Mouse (Mus musculus) hindbrain, embryonic 16.5 days (tissue): Measurements from ENCODE around the gene Galnt9. TPM values are rescaled to one million over a fixed set of nuclear protein-coding genes. Genes with fewer than 3 reads are reported as not detected.
A peak's percentile ranks its signal among the peaks of the same experiment; 100 is the strongest.

Experiments used
- ATAC-seq: fragments of 200-750 bp; cut with Nextera tagmentation; 2 replicates; pipeline ENCODE4 v1.8.0; 2017; ENCODE audit warnings: moderate TSS enrichment, moderate library complexity
- H3K27ac ChIP-seq: fragments of 300-500 bp; sonication (generic); 2 replicates; pipeline ENCODE4 v1.5.1; 2014; ENCODE audit warnings: low read depth, mild to moderate bottlenecking, control low read depth, low read length, moderate library complexity
- H3K27me3 ChIP-seq: fragments of 300-500 bp; sonication (generic); replicated peaks from 2 replicates; pipeline ENCODE4 v1.6.1; 2014; ENCODE audit warnings: low read length; ENCODE audit not compliant: control insufficient read depth, insufficient read depth
- H3K36me3 ChIP-seq: fragments of 300-500 bp; sonication (generic); 2 replicates; pipeline ENCODE4 v1.6.1; 2014; ENCODE audit warnings: mild to moderate bottlenecking, low read length, moderate library complexity, mixed read lengths; ENCODE audit not compliant: control insufficient read depth, insufficient read depth
- H3K4me1 ChIP-seq: fragments of 300-500 bp; sonication (generic); 2 replicates; pipeline ENCODE4 v1.6.1; 2014; ENCODE audit warnings: low read depth, low read length; ENCODE audit not compliant: control insufficient read depth, insufficient read depth
- H3K4me2 ChIP-seq: fragments of 300-500 bp; sonication (generic); 2 replicates; pipeline ENCODE4 v1.6.1; 2014; ENCODE audit warnings: mild to moderate bottlenecking, low read length, control low read depth, moderate library complexity
- H3K4me3 ChIP-seq: fragments of 300-500 bp; sonication (generic); 2 replicates; pipeline ENCODE4 v1.5.1; 2014; ENCODE audit warnings: mild to moderate bottlenecking, low read length, control low read depth, moderate library complexity
- H3K9ac ChIP-seq: fragments of 300-500 bp; sonication (generic); 2 replicates; pipeline ENCODE4 v1.6.1; 2014; ENCODE audit warnings: low read depth, mild to moderate bottlenecking, control low read depth, low read length, moderate library complexity
- H3K9me3 ChIP-seq: fragments of 300-500 bp; sonication (generic); 2 replicates; pipeline ENCODE4 v1.6.1; 2014; ENCODE audit warnings: mild to moderate bottlenecking, low read length, moderate library complexity; ENCODE audit not compliant: control insufficient read depth
- WGBS: fragments of 180-500 bp; shearing (Covaris S2); extraction: QIAGEN DNeasy Blood & Tissue Kit; methylation state at CpG from one replicate; pipeline ENCODE4 v1.1.7; 2014; 5-methylcytosine and 5-hydroxymethylcytosine counted together
- polyA plus RNA-seq: library from polyadenylated mRNA; unstranded; fragments of >200 nt; fragmentation: Nextera tagmentation; extraction: Ambion mirVana; gene quantifications from 2 replicates; pipeline ENCODE4 v1.2.1, GENCODE M21; 2015

Galnt9 gene
- polyA plus RNA-seq, 1 experiment from 2014 or later: 24.9 TPM

DNA sequence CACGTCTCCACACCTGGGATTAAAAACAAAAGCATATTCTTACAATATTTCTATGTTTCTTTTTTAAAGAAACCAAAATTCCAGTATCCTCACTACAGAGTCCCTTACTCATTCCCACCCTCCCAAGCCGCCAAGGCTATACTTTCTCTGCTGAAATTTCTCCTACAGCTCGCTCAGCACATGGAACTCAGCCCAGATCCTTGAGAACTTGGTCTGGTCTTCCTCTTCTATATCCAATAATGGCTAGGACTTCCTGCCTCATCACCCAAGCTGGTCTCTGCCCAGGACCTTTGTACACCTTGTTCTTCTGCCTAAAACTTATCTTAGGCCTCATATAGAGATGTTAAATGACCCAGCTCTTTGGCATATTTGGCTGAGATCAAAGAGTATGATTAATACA is 37.3 kb upstream of the Galnt9 start:
- whole genome bisulfite sequencing: 78% methylated on average over 3 of the region's 3 CpGs
- Histone ChIP-seq H3K4me2 (no peak overlapping the region), H3K27ac (no peak overlapping the region), H3K36me3 (no peaks in the 10 kb centered on the region), H3K9ac (no peak overlapping the region), H3K27me3 (no peaks in the 10 kb centered on the region), H3K4me3 (no peak overlapping the region), H3K4me1 (peaks cover 8% of the 10 kb centered on the region), H3K9me3 (no peaks in the 10 kb centered on the region)
- ATAC-seq: no peak

DNA sequence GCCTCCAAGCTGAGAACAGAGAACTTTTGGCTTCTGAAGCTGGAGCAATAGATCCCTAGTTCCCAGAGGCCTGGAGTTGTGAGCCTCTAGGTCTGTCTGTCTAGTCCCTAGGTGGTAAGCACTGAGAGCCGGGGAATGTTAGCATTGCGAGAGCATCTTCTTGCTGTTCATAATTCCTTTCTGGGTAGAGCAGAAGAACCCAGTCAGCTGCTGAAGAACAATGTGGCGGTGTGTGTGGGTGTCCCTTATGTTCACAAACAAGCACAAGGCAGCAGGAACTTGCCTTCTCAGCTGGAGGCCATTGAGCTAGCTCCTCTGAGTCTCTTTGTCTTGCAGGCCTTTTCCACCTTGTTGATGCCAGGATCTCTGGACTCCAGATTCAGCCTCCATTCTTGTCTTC is 36.2 kb upstream of the Galnt9 start:
- Histone ChIP-seq H3K27me3 (no peaks in the 10 kb centered on the region), H3K4me3 (no peak overlapping the region), H3K4me1 (peaks cover 8% of the 10 kb centered on the region), H3K36me3 (no peaks in the 10 kb centered on the region), H3K9me3 (no peaks in the 10 kb centered on the region), H3K4me2 (no peak overlapping the region), H3K9ac (no peak overlapping the region), H3K27ac (no peak overlapping the region)
- 84% methylated on average over 3 of the region's 3 CpGs for WGBS
- no peak for ATAC-seq

DNA sequence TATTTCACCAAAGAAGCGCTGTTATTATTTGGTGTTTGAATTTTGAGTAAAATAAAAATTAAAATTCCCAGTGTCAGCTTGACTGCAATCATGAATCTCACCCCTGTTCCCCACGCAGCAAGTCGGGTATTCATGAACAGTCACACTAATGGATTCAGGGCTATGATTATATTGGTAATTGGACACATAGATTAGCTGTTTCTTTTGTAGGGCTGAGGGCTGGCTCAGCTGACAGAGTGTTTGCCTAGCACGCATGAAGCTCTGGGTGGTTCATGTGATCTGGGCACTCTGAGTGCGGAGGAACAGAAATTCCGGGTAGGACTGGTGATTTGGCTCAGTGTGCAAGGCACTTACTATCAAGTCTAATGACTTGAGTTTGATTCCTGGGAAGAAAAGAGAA is 33.8 kb upstream of the Galnt9 start:
- H3K36me3 ChIP-seq: no peaks in the 10 kb centered on the region
- H3K4me3 ChIP-seq: no peak overlapping the region
- 0 out of 2 replicates have a peak, but pooled peaks cover 2% of the 10 kb centered on the region for H3K27me3 ChIP-seq
- H3K9me3 ChIP-seq: no peaks in the 10 kb centered on the region
- no peak overlapping the region for H3K9ac ChIP-seq
- peaks cover 8% of the 10 kb centered on the region for H3K4me1 ChIP-seq
- H3K4me2 ChIP-seq: no peak overlapping the region
- no peak overlapping the region for H3K27ac ChIP-seq
- 76% methylated on average over 6 of the region's 6 CpGs for WGBS
- no peak for ATAC-seq

DNA sequence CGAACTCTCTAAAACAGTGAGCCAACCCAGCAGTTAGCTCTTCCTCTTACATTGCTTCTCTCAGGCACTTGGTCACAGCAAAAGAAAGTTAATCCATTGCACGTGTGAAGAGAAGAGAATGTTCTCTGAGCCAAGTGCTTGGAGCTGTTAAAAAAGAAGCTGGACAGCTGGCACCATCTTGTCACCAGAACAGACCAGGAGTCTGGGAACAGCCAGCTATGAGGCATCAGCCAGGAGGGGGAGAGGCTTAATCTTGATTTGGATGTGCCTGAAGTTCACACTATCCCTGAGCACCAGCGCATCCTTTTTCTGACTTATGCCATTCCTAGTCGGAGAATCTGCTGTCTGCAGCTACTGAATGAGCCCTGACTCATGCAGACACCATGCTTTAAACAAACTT is 30.4 kb upstream of the Galnt9 start:
- no peak for ATAC-seq
- no peak overlapping the region for H3K9ac ChIP-seq
- no peaks in the 10 kb centered on the region for H3K36me3 ChIP-seq
- no peak overlapping the region for H3K4me3 ChIP-seq
- H3K4me2 ChIP-seq: no peak overlapping the region
- H3K4me1 ChIP-seq: peaks cover 3% of the 10 kb centered on the region; the same call in 1 of the 2 replicates
- H3K9me3 ChIP-seq: no peaks in the 10 kb centered on the region
- H3K27me3 ChIP-seq: 0 out of 2 replicates have a peak, but pooled peaks cover 2% of the 10 kb centered on the region
- H3K27ac ChIP-seq: no peak overlapping the region
- 80% methylated on average over 4 of the region's 4 CpGs for whole genome bisulfite sequencing

DNA sequence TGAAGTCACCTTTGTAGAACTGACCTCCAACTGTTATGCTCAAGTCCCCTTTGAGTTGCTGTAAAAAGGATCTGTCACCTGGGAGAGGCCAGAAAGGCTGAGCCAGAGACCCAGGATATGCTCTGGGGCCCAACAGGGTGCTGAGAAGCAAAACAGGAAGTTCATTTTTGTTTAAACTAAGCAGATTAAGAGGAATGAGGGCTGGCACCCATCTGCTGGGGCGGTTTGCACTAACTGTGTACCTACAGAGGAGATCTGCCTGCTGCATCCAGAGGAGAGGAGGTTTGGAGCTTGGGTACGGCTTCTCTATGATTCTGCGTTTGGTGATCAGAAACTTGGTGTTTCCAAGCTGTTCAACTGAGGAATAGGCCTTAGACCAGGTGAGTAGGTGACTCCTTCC is 29.5 kb upstream of the Galnt9 start:
- Histone ChIP-seq H3K4me1 (peaks cover 3% of the 10 kb centered on the region; the same call in 1 of the 2 replicates), H3K4me2 (no peak overlapping the region), H3K4me3 (no peak overlapping the region), H3K9me3 (no peaks in the 10 kb centered on the region), H3K27me3 (0 out of 2 replicates have a peak, but pooled peaks cover 2% of the 10 kb centered on the region), H3K36me3 (no peaks in the 10 kb centered on the region), H3K27ac (no peak overlapping the region), H3K9ac (no peak overlapping the region)
- ATAC-seq: no peak
- 93% methylated on average over 3 of the region's 3 CpGs for WGBS

DNA sequence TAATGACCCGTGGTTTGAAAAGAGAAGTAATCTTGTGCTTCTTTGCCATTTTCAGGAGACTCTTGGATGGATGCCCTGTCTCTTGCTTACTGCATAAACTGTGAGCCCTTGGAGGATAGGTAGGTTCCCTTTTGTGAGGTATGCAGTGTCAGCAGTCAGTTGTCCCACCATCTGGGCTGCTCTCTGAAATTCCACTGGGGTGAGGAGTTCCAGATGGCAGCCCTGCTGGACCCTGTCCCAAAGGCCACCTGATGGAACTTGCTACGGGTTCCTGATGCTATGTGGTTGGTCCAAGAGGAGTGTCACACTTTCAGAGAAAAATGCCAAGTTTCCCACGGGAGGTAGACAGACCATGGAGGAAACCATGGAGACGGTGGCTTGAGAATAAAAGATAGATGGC is 27.8 kb upstream of the Galnt9 start:
- no peak for ATAC-seq
- no peak overlapping the region for H3K27ac ChIP-seq
- no peaks in the 10 kb centered on the region for H3K36me3 ChIP-seq
- no peaks in the 10 kb centered on the region for H3K9me3 ChIP-seq
- 65% methylated on average over 4 of the region's 4 CpGs for WGBS
- 0 out of 2 replicates have a peak, but pooled peaks cover 2% of the 10 kb centered on the region for H3K27me3 ChIP-seq
- no peak overlapping the region for H3K4me3 ChIP-seq
- H3K4me1 ChIP-seq: peaks cover 3% of the 10 kb centered on the region; the same call in 1 of the 2 replicates
- H3K9ac ChIP-seq: no peak overlapping the region
- no peak overlapping the region for H3K4me2 ChIP-seq

DNA sequence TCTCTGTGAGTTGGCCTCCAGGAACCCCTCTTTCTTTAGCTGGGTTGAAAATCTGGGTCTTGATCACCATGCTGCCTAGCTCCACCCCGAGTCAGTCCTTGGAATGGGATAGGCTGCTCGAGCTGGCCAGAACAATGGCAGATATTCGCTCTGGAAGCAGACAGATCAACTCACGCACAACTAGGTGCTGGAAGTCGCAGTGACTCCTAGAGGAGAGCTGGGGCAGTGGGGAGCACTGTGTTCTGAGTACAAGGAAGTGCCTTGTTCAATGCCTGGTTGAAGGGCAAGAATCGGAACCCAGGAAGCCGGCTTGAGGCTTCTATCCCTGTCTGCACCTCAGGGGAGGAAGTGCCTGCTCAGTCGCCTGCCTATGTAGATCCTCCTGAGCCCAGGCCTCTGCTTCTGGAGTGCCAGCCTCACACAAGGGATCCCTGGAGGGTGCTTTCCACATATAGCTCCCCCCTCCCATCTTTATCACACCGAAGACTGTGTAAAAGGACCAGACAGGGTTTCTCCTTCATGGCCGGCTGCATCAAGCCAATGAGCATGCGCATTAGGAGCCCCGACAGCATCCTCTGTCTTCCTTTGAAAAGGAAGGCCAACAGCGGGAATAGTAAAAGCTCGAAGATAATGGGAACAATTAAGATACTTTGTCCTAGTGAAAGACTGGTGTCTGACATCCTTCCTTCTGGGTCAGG is 25.9 kb upstream of the Galnt9 start:
- Histone ChIP-seq H3K4me2 (peak overlapping the region; percentile 24; the same call in 1 of the 2 replicates), H3K27me3 (0 out of 2 replicates have a peak, but pooled peaks cover 2% of the 10 kb centered on the region), H3K27ac (no peak overlapping the region; the same call in 1 of the 2 replicates), H3K4me1 (peaks cover 3% of the 10 kb centered on the region; the same call in 1 of the 2 replicates), H3K4me3 (no peak overlapping the region; the same call in 1 of the 2 replicates), H3K9me3 (no peaks in the 10 kb centered on the region), H3K9ac (peak overlapping the region; percentile 53), H3K36me3 (no peaks in the 10 kb centered on the region)
- peak; percentile 64 for ATAC-seq
- 24% methylated on average over 14 of the region's 14 CpGs for WGBS

DNA sequence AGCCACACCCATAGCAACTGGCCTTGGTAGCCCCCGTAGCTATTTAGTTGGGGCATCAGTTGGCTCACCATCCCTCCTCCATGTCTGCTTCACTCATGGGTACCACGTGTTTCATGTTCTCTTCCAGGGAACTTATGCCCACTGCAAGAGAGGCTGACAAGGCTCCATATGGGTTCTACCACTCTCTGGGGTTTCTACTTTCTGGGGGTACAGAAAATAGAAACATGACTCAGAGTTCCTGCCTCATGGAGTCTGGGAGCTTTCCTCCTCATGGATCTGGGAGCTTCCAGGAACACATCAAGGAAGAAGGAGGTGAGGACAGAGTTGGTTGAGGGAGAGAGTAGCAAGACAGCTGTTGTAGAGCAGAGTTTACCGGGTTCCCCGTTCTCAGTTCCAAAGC is 23.2 kb upstream of the Galnt9 start:
- peaks cover 3% of the 10 kb centered on the region; the same call in 1 of the 2 replicates for H3K4me1 ChIP-seq
- 85% methylated on average over 4 of the region's 4 CpGs for WGBS
- ATAC-seq: no peak

DNA sequence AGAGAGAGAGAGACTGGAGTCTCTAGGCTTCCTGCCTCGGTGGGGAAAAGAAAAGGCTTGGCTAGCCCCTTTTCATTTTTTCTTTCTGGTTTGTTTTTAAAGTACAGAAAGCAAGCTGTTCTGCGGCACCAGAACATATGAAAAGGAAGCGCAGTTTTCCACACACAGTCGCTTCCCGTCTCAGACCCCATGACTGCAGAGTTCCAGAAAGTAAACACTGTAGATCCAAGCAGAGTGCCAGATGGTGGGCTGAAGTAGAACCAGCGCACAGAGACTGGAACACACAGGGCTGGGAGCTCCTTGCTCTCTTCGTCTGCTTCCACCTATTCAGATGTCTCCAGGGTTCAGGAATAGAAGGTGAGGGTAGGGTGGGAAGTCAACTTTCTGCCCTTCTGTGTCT is 22.3 kb upstream of the Galnt9 start:
- ATAC-seq: no peak
- H3K9ac ChIP-seq: no peak overlapping the region
- H3K4me1 ChIP-seq: peaks cover 3% of the 10 kb centered on the region; the same call in 1 of the 2 replicates
- no peaks in the 10 kb centered on the region for H3K9me3 ChIP-seq
- no peak overlapping the region for H3K4me2 ChIP-seq
- H3K27me3 ChIP-seq: no peaks in the 10 kb centered on the region
- H3K4me3 ChIP-seq: no peak overlapping the region
- no peak overlapping the region for H3K27ac ChIP-seq
- no peaks in the 10 kb centered on the region for H3K36me3 ChIP-seq
- WGBS: 72% methylated on average over 7 of the region's 7 CpGs

More for the DNA sequence above, 23.2 kb upstream of the Galnt9 start:
- H3K9ac ChIP-seq: no peak overlapping the region
- no peak overlapping the region for H3K4me2 ChIP-seq
- no peaks in the 10 kb centered on the region for H3K9me3 ChIP-seq
- H3K27me3 ChIP-seq: no peaks in the 10 kb centered on the region
- H3K27ac ChIP-seq: no peak overlapping the region
- H3K36me3 ChIP-seq: no peaks in the 10 kb centered on the region
- H3K4me3 ChIP-seq: no peak overlapping the region
